Mouse (Mus musculus) C2C12 (cell line): ENCODE results near the gene Uvrag. TPM values are rescaled to one million over a fixed set of nuclear protein-coding genes. Genes with fewer than 3 reads are reported as not detected.

Experiments used
- H3K27me3 ChIP-seq: one replicate; pipeline ENCODE4 v1.6.1; 2011; ENCODE audit not compliant: control insufficient read depth, insufficient read depth, insufficient read length
- H3K36me3 ChIP-seq: one replicate; pipeline ENCODE4 v1.6.1; 2011; ENCODE audit not compliant: control insufficient read depth, insufficient read depth
- H3K4me3 ChIP-seq: one replicate; pipeline ENCODE4 v1.5.1; 2011; ENCODE audit warnings: mild to moderate bottlenecking, control low read depth; ENCODE audit not compliant: poor library complexity, insufficient read depth, severe bottlenecking
- H3K79me2 ChIP-seq: one replicate; pipeline ENCODE4 v1.6.1; 2011; ENCODE audit not compliant: control insufficient read depth, insufficient read depth
- H3K79me3 ChIP-seq: one replicate; pipeline ENCODE4 v1.6.1; 2011; ENCODE audit warnings: low read depth, control low read depth
- H3ac ChIP-seq: one replicate; pipeline ENCODE3; 2011; ENCODE audit warnings: low read depth; ENCODE audit not compliant: control insufficient read depth, insufficient read length
- CEBPB ChIP-seq: IDR thresholded peaks from one replicate; pipeline ENCODE4 v1.6.1; 2011; ENCODE audit warnings: low read depth, mild to moderate bottlenecking, control low read depth, moderate library complexity
- CTCF ChIP-seq: IDR thresholded peaks from one replicate; pipeline ENCODE4 v1.5.1; 2011; ENCODE audit not compliant: control insufficient read depth, insufficient read depth, insufficient read length
- FOSL1 ChIP-seq: IDR thresholded peaks from one replicate; pipeline ENCODE4 v1.8.0; 2011; ENCODE audit warnings: mild to moderate bottlenecking, low read length; ENCODE audit not compliant: poor library complexity, insufficient read depth, severe bottlenecking
- MAX ChIP-seq: IDR thresholded peaks from one replicate; pipeline ENCODE4 v1.6.1; 2011; ENCODE audit warnings: mild to moderate bottlenecking, control low read depth
- MYOD1 ChIP-seq: IDR thresholded peaks from one replicate; pipeline ENCODE4 v1.6.1; 2011; ENCODE audit warnings: low read depth; ENCODE audit not compliant: control insufficient read depth, insufficient read length
- MYOG ChIP-seq: IDR thresholded peaks from one replicate; pipeline ENCODE4 v1.6.1; 2011; ENCODE audit not compliant: control insufficient read depth, insufficient read length; ENCODE audit errors: extremely low read depth
- USF1 ChIP-seq: IDR thresholded peaks from one replicate; pipeline ENCODE4 v1.6.1; 2011; ENCODE audit warnings: low read depth, mild to moderate bottlenecking, control low read depth, moderate library complexity
- polyA plus RNA-seq: library from polyadenylated mRNA; unstranded; fragments of >200 nt; fragmentation: generic; extraction: Trizol; gene quantifications from one replicate; pipeline ENCODE4 v1.2.1, GENCODE M21; 2012; ENCODE audit warnings: missing spikeins

The Uvrag gene
- polyA plus RNA-seq, 1 experiment, result 9.0 TPM

DNA sequence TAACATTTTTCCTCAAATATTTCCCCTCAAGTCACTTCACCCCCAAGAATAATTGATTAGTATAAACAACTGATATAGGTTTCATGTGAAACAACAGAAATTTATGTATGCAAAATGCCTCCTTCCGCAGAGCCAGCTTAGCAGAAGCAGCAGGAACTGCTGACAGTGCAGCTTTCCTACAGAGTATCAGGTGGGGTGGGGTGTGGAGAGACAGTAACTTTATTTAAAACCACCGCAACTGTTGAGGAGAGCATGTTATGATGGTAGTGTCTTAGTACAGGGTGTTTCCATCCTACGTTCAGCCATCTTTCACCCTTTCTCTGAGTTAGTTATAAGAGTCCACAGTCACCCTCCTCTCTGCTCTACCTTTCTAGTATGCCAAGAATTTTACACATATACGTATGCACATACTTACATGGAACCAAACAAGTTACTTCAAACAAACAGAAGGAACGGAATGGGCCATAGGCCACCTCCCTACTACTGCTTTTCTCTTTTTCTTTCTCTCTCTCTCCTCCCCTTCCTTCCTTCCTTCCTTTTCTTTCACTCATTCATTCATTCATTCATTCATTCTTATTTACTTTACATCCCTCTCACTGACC is 145.7 kb downstream of the Uvrag start:
- H3K27me3 ChIP-seq, result no peaks in the 10 kb centered on the region

DNA sequence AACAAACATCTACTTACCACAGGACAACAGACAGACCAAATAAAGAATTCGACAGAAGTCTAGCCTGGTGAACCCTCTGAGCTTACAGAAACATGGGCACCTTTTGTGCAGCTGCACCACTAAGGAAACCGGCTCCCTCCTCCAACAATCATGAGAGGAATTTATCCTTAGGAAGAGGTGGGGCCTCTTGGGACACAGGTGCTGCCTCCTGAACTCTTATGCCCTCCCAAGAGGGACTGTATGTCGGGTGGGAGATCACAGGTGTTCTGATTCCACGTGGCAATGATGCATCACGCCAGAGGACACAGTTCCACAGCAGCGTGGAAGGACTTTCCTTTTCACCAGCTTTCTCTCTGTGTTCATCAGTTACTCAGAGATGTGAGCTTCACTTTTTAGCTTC is 146.8 kb downstream of the Uvrag start:
- Histone ChIP-seq H3K4me3 (no peak overlapping the region), H3K27me3 (no peaks in the 10 kb centered on the region), H3ac (no peak overlapping the region), H3K79me2 (no peaks in the 10 kb centered on the region), H3K36me3 (no peaks in the 10 kb centered on the region), H3K79me3 (no peaks in the 10 kb centered on the region)
- no peak for TF ChIP-seq MYOD1
- no peak for TF ChIP-seq USF1
- TF ChIP-seq MYOG, result no peak
- no peak for TF ChIP-seq MAX
- TF ChIP-seq CEBPB, result no peak
- no peak for TF ChIP-seq FOSL1
- TF ChIP-seq CTCF, result no peak

More for the DNA sequence above, 145.7 kb downstream of the Uvrag start:
- TF ChIP-seq MYOG, result no peak
- no peak for TF ChIP-seq FOSL1
- no peak for TF ChIP-seq MAX
- TF ChIP-seq CTCF, result no peak
- no peak for TF ChIP-seq CEBPB
- Histone ChIP-seq H3K79me2 (no peaks in the 10 kb centered on the region), H3K4me3 (no peak overlapping the region), H3K79me3 (no peaks in the 10 kb centered on the region), H3K36me3 (no peaks in the 10 kb centered on the region), H3ac (no peak overlapping the region)

DNA sequence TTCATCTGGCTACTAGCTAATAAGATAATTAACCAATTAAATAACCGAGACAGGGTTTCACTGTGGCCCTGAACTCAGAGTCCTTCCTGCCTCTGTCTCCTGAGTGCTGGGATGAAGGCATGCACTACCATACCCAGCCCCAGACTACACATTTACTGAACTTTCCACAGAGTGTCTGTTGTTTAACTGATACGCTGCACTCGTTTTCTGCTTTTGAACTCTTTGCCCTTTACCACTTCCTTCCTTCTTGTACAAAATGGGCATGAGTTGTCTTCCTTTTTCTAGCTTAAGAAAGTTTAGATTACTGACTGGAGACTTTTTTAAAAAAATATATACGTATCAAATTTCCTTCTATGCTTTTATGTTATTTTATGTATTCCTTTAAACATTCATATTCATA is 147.5 kb downstream of the Uvrag start:
- H3ac ChIP-seq, result no peak overlapping the region
- no peak overlapping the region for H3K4me3 ChIP-seq
- H3K79me2 ChIP-seq, result no peaks in the 10 kb centered on the region
- H3K36me3 ChIP-seq, result no peaks in the 10 kb centered on the region
- TF ChIP-seq USF1, result no peak
- no peak for TF ChIP-seq MAX
- TF ChIP-seq CEBPB, result no peak
- H3K79me3 ChIP-seq, result no peaks in the 10 kb centered on the region
- no peaks in the 10 kb centered on the region for H3K27me3 ChIP-seq

DNA sequence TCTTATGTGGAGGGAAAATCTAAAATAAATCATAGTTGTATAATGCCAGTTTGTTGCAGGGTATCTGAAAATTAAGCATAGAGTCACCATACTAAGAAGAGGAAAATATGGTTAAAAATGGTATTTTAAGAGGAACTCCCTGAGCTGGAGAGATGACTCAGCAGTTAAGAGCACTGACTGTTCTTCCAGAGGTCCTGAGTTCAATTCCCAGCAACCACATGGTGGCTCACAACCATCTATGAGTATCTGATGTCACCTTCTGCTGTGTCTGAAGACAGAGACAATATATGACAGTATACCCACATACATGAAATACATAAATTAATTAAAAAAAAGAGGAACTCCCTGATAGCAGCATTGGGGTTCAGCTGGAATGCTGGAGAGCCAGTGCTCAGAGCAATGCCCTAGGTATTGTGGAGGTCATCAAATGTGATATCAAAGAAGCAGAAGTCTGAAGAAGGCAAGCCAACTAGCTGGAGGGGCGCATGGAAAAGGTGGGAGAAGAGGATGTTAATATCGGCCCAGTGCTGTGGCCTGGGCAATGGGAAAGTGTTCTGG is 149.7 kb downstream of the Uvrag start:
- no peak overlapping the region for H3ac ChIP-seq
- no peaks in the 10 kb centered on the region for H3K79me2 ChIP-seq
- TF ChIP-seq MYOG (no peak), CTCF (no peak), CEBPB (no peak), FOSL1 (no peak), USF1 (no peak), MAX (no peak), MYOD1 (no peak)
- H3K36me3 ChIP-seq, result no peaks in the 10 kb centered on the region
- H3K79me3 ChIP-seq, result no peaks in the 10 kb centered on the region
- H3K4me3 ChIP-seq, result no peak overlapping the region
- no peaks in the 10 kb centered on the region for H3K27me3 ChIP-seq

DNA sequence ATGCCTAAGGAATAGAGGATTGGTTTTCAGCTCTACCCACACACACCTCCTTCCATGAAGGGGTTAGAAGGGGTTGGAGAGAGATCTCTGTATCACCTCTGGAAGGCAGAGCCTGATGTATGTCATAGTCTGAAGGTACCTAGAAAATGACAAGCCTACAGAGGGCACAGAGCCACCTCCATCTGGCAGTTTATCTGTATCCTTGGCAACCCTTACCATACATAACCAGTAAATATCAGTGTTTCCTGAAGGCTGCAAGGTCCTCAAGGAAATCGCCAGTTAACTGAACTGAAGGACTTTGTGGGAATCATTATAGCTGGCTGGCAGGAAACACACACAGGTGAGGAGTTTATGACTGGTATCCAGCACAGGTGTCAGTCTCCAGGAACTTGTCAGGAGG is 150.4 kb downstream of the Uvrag start:
- H3K79me3 ChIP-seq, result no peaks in the 10 kb centered on the region
- H3ac ChIP-seq, result no peak overlapping the region
- no peaks in the 10 kb centered on the region for H3K36me3 ChIP-seq
- H3K27me3 ChIP-seq, result no peaks in the 10 kb centered on the region
- no peak for TF ChIP-seq MYOG
- TF ChIP-seq MYOD1, result no peak
- TF ChIP-seq CTCF, result no peak
- TF ChIP-seq MAX, result no peak
- no peak for TF ChIP-seq USF1
- TF ChIP-seq FOSL1, result no peak
- TF ChIP-seq CEBPB, result no peak
- no peaks in the 10 kb centered on the region for H3K79me2 ChIP-seq
- no peak overlapping the region for H3K4me3 ChIP-seq

DNA sequence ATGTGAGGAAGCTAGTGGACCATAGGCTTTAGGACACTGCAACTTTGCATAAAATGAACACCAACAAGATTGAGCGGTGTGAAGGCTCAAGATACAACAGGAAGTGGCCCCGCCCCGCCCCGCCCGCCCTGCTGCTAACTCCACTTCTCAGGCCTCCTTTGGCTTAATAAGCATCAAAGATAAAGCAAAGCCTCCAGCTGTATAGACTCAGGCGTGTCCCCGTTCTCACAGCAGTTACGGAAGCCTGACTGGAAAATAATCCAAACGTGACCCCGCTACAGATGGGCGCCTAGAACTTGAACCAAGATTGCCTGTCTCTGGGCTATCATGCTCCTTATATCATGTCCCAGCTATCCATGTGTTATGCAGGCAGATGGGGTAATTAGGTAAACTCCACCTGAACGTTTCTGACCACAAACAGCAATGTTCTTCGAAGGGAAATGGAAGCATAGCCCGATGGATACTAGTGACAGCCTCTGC is 153.9 kb downstream of the Uvrag start:
- Histone ChIP-seq H3K36me3 (no peaks in the 10 kb centered on the region), H3K79me3 (no peaks in the 10 kb centered on the region), H3ac (no peak overlapping the region), H3K4me3 (no peak overlapping the region), H3K27me3 (no peaks in the 10 kb centered on the region), H3K79me2 (no peaks in the 10 kb centered on the region)
- TF ChIP-seq FOSL1, result no peak
- no peak for TF ChIP-seq CEBPB
- TF ChIP-seq USF1, result no peak
- no peak for TF ChIP-seq MYOD1
- TF ChIP-seq MAX, result no peak
- no peak for TF ChIP-seq MYOG
- TF ChIP-seq CTCF, result no peak
